Mouse (Mus musculus) heart, embryonic 12.5 days (tissue): Measurements from ENCODE around the gene Lrrc52. TPM values are rescaled to one million over a fixed set of nuclear protein-coding genes. Genes with fewer than 3 reads are reported as not detected.

Source experiments
- ATAC-seq: fragments of 200-750 bp; cut with Nextera tagmentation; 2 replicates; pipeline ENCODE4 v1.8.0; 2017; ENCODE audit warnings: moderate TSS enrichment, moderate library complexity; ENCODE audit not compliant: insufficient number of reproducible peaks, low FRiP score
- H3K27ac ChIP-seq: fragments of 300-500 bp; sonication (generic); 2 replicates; pipeline ENCODE4 v1.5.1; 2016; ENCODE audit warnings: mild to moderate bottlenecking, moderate library complexity; ENCODE audit not compliant: poor library complexity, severe bottlenecking
- H3K27me3 ChIP-seq: fragments of 300-500 bp; sonication (generic); replicated peaks from 2 replicates; pipeline ENCODE4 v1.6.1; 2016; ENCODE audit warnings: mild to moderate bottlenecking, moderate library complexity
- H3K36me3 ChIP-seq: fragments of 300-500 bp; sonication (generic); 2 replicates; pipeline ENCODE4 v1.6.1; 2016; ENCODE audit warnings: mild to moderate bottlenecking, moderate library complexity
- H3K4me1 ChIP-seq: fragments of 300-500 bp; sonication (generic); replicated peaks from 2 replicates; pipeline ENCODE4 v1.6.1; 2016; ENCODE audit warnings: mild to moderate bottlenecking
- H3K4me2 ChIP-seq: fragments of 300-500 bp; sonication (generic); 2 replicates; pipeline ENCODE4 v1.6.1; 2016; ENCODE audit warnings: mild to moderate bottlenecking, moderate library complexity
- H3K4me3 ChIP-seq: fragments of 300-500 bp; sonication (generic); 2 replicates; pipeline ENCODE4 v1.5.1; 2016; ENCODE audit warnings: mild to moderate bottlenecking
- H3K9ac ChIP-seq: fragments of 300-500 bp; sonication (generic); 2 replicates; pipeline ENCODE4 v1.6.1; 2016; ENCODE audit warnings: mild to moderate bottlenecking, moderate library complexity
- H3K9me3 ChIP-seq: fragments of 300-500 bp; sonication (generic); replicated peaks from 2 replicates; pipeline ENCODE4 v1.6.1; 2016; ENCODE audit warnings: mild to moderate bottlenecking, moderate library complexity
- WGBS: fragments of 180-500 bp; shearing (Covaris S2); methylation state at CpG from one replicate; pipeline ENCODE4 v1.1.7; 2016; 5-methylcytosine and 5-hydroxymethylcytosine counted together
- polyA plus RNA-seq: library from polyadenylated mRNA; unstranded; fragments of >200 nt; fragmentation: Nextera tagmentation; extraction: Ambion mirVana; gene quantifications from 2 replicates; pipeline ENCODE4 v1.2.1, GENCODE M21; 2016

The Lrrc52 gene
- polyA plus RNA-seq, 1 experiment from 2014 or later: not detected

DNA sequence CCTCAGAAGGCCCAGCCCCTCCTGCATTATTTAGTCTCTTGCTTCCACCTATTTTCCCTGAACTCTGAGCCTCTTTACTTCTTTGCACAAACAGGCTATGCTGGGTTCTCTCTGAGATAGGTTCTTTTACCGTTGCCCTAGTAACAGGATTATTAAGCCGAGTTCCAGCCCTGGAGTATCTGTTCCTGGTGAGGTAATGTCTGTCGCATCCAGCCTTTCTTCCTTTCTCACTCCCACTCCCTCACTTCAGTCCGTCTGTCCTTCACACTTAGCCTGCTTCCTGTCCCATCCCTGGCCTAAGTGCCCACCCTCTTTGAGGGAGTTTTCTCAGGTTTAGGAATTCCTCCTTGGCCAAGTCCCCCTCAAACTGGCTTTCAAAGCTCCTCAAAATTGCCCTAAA lies 7.0 kb upstream of the Lrrc52 start:
- no peak overlapping the region for H3K27ac ChIP-seq

DNA sequence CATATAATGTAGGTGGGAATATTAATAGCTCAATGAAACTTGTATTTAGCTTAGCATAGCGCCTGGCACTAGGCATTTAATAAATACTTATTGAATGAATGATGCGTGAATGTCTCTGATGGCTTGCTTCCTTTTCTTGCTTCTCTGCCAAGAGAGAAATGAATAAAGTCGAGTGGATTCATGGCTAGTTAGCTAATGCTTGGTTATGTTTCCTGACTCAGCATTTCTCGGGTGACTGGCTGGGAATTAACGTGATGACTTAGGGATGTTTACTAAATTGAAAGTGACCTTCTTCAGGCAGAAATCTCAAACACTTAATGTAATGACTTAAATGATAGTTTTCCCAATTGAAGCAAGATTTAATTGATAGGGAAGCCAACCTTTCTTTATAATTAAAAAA lies 1.3 kb upstream of the Lrrc52 start:
- 68% methylated on average over 5 of the region's 5 CpGs for WGBS
- no peak overlapping the region for H3K4me2 ChIP-seq
- no peaks in the 10 kb centered on the region for H3K9me3 ChIP-seq
- no peak overlapping the region for H3K9ac ChIP-seq
- peaks cover 10% of the 10 kb centered on the region for H3K4me1 ChIP-seq
- H3K36me3 ChIP-seq: no peaks in the 10 kb centered on the region
- ATAC-seq: no peak
- no peak overlapping the region for H3K4me3 ChIP-seq
- H3K27me3 ChIP-seq: peaks cover 5% of the 10 kb centered on the region; the same call in 1 of the 2 replicates
- no peak overlapping the region for H3K27ac ChIP-seq

More for the DNA sequence above, 7.0 kb upstream of the Lrrc52 start:
- no peak for ATAC-seq
- Histone ChIP-seq H3K4me3 (no peak overlapping the region), H3K36me3 (no peaks in the 10 kb centered on the region), H3K27me3 (0 out of 2 replicates have a peak, but pooled peaks cover 1% of the 10 kb centered on the region), H3K4me2 (no peak overlapping the region), H3K4me1 (0 out of 2 replicates have a peak, but pooled peaks cover 9% of the 10 kb centered on the region), H3K9me3 (no peaks in the 10 kb centered on the region), H3K9ac (no peak overlapping the region)
- WGBS: 34% methylated on average over 4 of the region's 4 CpGs

DNA sequence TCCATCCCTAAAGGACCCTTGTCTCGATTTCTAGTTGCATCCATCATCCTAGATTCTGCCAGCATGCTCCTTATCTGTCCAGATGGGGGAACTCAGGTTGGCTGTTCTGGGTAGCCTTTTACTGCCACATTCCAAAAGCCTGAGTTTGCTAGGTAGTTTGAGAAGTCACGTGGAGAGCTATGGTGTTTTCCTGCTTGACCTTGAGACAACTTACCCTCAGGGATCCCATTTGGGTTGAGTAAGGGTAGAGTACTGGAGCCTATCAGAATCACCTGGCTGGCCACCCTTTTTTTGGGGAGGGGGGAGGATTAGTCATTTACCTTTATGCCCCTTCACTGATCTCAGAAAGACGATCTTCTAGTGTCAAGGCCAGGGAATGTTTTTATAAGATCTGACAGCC lies 9.3 kb downstream of the Lrrc52 start:
- Histone ChIP-seq H3K27me3 (no peaks in the 10 kb centered on the region), H3K4me2 (no peak overlapping the region), H3K4me1 (no peaks in the 10 kb centered on the region), H3K9me3 (no peaks in the 10 kb centered on the region), H3K9ac (no peak overlapping the region), H3K27ac (no peak overlapping the region), H3K4me3 (no peak overlapping the region), H3K36me3 (no peaks in the 10 kb centered on the region)
- no peak for ATAC-seq
- WGBS: 57% methylated on average over 3 of the region's 3 CpGs

DNA sequence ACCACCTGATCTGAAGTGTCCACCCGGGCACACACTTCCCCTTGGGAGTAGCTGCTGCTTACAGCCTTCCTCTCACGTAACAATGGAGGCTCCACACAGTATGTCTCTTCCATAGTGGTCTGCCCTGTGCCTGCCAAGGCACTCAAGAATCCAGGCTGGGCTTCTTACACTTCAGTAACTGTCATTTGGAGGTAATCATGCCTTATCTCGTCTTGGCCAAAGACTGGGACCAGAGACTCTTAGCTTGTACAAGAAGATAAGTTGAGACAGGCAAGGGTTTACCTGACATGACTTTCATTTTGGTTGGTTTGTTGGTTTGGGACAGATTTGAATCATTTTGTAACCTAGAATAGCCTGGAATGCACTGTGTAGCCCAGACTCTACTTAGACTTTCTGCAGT lies 13.5 kb downstream of the Lrrc52 start:
- Histone ChIP-seq H3K27me3 (no peaks in the 10 kb centered on the region), H3K9ac (no peak overlapping the region), H3K4me3 (no peak overlapping the region), H3K4me2 (no peak overlapping the region), H3K9me3 (no peaks in the 10 kb centered on the region), H3K36me3 (no peaks in the 10 kb centered on the region), H3K4me1 (no peaks in the 10 kb centered on the region), H3K27ac (no peak overlapping the region)
- 70% methylated on average over 3 of the region's 3 CpGs for WGBS
- no peak for ATAC-seq

DNA sequence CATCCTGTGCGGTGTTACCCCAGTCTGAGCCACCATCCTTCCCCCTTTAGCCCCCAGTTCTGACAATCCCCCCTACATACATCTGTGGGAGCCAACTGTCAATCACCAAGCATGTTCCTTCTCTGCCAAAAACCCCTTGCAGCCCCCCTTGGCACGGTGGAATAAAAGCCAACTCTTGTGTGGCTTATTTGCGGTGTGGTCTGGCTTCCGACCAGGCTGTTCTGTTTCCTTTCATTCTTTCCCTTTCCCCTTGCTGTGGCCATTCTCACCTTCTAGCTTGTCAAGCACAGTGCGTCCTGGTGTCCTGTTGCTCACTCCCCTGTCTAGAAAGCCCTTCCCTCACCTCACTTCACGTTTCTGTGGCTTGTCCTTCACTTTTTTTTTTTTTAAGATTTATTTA lies 14.1 kb downstream of the Lrrc52 start:
- Histone ChIP-seq H3K9me3 (no peaks in the 10 kb centered on the region), H3K27me3 (no peaks in the 10 kb centered on the region), H3K4me2 (no peak overlapping the region), H3K4me3 (no peak overlapping the region), H3K36me3 (no peaks in the 10 kb centered on the region), H3K4me1 (no peaks in the 10 kb centered on the region), H3K27ac (no peak overlapping the region), H3K9ac (no peak overlapping the region)
- ATAC-seq: no peak
- WGBS: 66% methylated on average over 6 of the region's 6 CpGs

DNA sequence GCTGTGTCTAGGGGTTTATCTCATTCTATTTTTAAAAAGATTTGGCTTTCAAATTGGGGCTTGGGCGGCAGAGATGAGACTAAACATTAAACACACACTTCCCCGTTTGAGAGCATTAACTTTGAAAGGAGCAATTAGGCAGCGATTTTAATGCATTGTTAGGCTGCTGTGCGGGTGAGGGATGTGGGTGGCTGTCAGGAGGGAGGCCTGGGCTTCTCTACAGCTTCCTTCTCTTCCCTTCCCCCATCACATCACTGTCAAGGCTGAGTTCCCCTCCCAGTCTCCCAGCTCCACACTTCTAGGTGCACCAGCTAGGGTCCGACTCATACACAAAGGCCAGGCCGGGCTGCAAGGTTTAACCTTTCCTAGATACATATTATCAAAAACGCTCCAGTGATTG lies 18.0 kb downstream of the Lrrc52 start:
- no peak overlapping the region for H3K4me3 ChIP-seq
- no peaks in the 10 kb centered on the region for H3K4me1 ChIP-seq
- H3K9me3 ChIP-seq: no peaks in the 10 kb centered on the region
- no peak for ATAC-seq
- WGBS: 39% methylated on average over 7 of the region's 7 CpGs
- H3K27ac ChIP-seq: no peak overlapping the region
- H3K27me3 ChIP-seq: no peaks in the 10 kb centered on the region
- H3K9ac ChIP-seq: no peak overlapping the region
- H3K36me3 ChIP-seq: no peaks in the 10 kb centered on the region
- H3K4me2 ChIP-seq: no peak overlapping the region

DNA sequence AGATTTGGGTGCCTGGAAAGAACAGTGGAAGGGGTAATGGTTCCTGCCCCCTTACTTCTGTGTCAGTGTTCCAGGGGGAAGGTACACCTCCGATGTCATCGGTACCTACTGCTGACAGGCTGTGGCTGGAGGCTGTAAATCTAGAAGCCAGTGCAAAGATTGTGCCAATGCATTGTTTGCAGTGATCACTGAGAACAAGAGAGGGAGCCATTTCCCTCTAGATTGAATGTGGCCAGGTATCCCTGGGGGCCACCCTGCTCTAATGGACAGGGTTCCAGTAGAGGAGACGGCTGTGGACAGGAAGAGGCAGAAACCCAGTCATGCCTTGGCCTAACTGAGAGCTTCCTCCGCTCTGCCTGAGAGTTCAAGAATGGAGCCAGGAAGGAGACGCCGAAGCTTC lies 18.5 kb downstream of the Lrrc52 start:
- ATAC-seq: no peak
- no peak overlapping the region for H3K4me2 ChIP-seq
- no peak overlapping the region for H3K27ac ChIP-seq
- H3K36me3 ChIP-seq: no peaks in the 10 kb centered on the region
- no peaks in the 10 kb centered on the region for H3K9me3 ChIP-seq
- no peaks in the 10 kb centered on the region for H3K4me1 ChIP-seq
- H3K27me3 ChIP-seq: no peaks in the 10 kb centered on the region
- 58% methylated on average over 6 of the region's 6 CpGs for WGBS
- no peak overlapping the region for H3K4me3 ChIP-seq
- no peak overlapping the region for H3K9ac ChIP-seq

DNA sequence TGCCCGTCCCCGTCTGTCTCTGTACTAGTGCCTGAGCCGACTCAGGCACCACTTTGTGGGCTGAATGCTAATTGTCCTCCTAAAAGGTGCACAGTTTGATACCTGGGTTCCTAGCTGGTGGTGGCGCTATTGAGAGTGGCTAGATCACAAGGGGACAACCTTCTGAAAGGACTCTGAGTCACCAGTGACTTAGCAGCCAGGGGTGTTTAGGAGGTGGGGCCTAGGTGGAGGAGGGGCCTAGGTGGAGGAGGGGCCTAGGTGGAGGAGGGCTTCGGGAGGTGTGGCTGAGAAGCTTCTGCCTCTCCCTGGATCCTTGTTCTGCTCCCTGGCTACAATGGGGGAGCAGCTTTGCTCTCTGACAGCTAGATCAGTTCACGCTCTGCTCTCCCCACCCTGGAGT lies 20.1 kb downstream of the Lrrc52 start:
- H3K27me3 ChIP-seq: no peaks in the 10 kb centered on the region
- ATAC-seq: no peak
- H3K4me1 ChIP-seq: no peaks in the 10 kb centered on the region
- H3K9me3 ChIP-seq: no peaks in the 10 kb centered on the region
- 78% methylated on average over 6 of the region's 6 CpGs for WGBS
- no peak overlapping the region for H3K4me2 ChIP-seq
- H3K9ac ChIP-seq: no peak overlapping the region
- H3K27ac ChIP-seq: no peak overlapping the region
- no peak overlapping the region for H3K4me3 ChIP-seq
- no peaks in the 10 kb centered on the region for H3K36me3 ChIP-seq

DNA sequence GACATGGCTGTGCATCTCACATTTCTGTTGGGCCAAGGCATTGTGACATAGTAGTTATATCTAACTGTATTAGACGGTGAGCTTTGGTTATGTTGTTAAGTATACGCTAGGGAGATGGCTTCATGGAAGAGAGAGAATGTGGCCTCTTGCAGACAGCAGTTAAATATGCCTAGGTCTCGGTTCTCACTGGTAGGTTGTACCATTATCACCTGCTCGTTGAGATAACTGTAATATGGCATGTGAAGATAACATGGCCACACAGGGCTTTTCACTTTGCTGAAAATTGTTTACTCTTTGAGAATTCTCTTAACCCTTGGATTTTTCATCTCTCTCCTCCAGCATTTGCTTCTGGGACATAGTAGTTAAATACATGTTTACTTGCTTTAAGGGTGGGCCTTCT lies 21.4 kb downstream of the Lrrc52 start:
- no peak overlapping the region for H3K9ac ChIP-seq
- 59% methylated on average over 4 of the region's 4 CpGs for WGBS
- no peaks in the 10 kb centered on the region for H3K9me3 ChIP-seq
- no peaks in the 10 kb centered on the region for H3K4me1 ChIP-seq
- ATAC-seq: no peak
- H3K4me3 ChIP-seq: no peak overlapping the region
- no peak overlapping the region for H3K27ac ChIP-seq
- no peaks in the 10 kb centered on the region for H3K36me3 ChIP-seq
- H3K27me3 ChIP-seq: no peaks in the 10 kb centered on the region
- no peak overlapping the region for H3K4me2 ChIP-seq

DNA sequence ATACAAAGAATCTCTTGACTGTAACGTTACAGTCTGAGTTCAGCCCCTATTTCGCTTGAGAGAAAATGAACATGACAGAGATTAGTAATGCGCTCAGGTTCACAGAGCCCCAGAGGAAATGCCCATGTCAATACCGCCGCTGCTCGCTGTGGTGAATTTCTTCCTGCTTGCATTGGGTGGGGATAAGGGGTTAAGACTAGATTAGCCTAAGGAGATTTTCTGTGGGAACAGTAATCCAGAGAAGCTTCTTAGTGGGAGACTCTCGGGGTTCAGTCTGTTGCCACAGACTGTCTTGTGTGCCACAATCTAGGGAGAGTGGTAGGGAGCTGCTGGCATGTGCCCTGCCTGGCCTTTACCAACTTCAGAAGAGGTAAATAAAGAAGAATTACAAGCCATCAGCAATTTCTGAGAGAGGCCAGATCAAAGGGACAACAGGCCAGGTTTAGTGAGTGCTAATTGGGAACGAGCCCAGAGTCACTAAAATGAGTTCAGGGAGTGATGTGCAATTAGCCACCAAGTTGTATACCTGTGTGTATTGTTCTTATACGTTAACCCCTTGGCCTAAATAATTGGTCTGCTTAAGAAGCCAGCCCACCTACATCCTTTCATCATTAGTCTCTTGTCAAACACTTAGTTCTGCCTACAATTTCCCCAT lies 28.2 kb downstream of the Lrrc52 start:
- Histone ChIP-seq H3K9me3 (no peaks in the 10 kb centered on the region), H3K4me1 (no peaks in the 10 kb centered on the region), H3K36me3 (no peaks in the 10 kb centered on the region), H3K27ac (no peak overlapping the region), H3K4me3 (no peak overlapping the region), H3K27me3 (peaks cover 9% of the 10 kb centered on the region), H3K9ac (no peak overlapping the region), H3K4me2 (no peak overlapping the region)
- WGBS: 68% methylated on average over 9 of the region's 9 CpGs
- ATAC-seq: no peak

DNA sequence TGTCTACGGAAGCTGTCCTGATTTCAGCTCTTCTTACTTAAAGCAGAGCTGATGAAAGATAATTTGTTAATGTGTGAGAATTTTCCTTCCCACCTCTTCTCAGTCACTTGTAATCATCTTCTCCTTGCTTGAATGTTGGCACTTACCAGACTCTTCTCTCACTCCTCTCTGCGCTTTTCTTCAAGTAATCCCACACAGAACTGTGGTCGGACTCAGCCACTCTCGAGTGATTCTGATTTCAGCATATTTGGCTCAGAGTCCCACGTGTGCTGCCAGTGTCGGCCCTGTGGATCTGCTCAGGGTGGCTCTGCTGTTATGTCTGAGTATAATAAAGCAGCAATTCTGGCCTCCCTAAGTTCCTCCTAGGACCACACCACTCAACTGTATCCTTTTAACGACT lies 29.5 kb downstream of the Lrrc52 start:
- Histone ChIP-seq H3K9me3 (no peaks in the 10 kb centered on the region), H3K4me2 (no peak overlapping the region), H3K9ac (no peak overlapping the region), H3K27me3 (peaks cover 15% of the 10 kb centered on the region), H3K4me3 (no peak overlapping the region), H3K36me3 (no peaks in the 10 kb centered on the region), H3K27ac (no peak overlapping the region), H3K4me1 (no peaks in the 10 kb centered on the region)
- WGBS: 70% methylated on average over 7 of the region's 7 CpGs
- no peak for ATAC-seq
